Mouse (Mus musculus) liver, embryonic 11.5 days (tissue): ENCODE measurements around the gene Sigmar1. TPM values are rescaled to one million over a fixed set of nuclear protein-coding genes. Genes with fewer than 3 reads are reported as not detected.
A peak's percentile ranks its signal among the peaks of the same experiment; 100 is the strongest.

Experiments used
- ATAC-seq: fragments of 200-750 bp; cut with Nextera tagmentation; replicated peaks from 2 replicates; pipeline ENCODE4 v1.8.0; 2017; ENCODE audit warnings: moderate number of reproducible peaks, mild to moderate bottlenecking, moderate TSS enrichment, moderate library complexity; ENCODE audit not compliant: low FRiP score
- DNase-seq: peaks from one replicate; pipeline ENCODE4 v3.0.0-alpha.2; 2017; ENCODE audit warnings: low spot score
- H3K27ac ChIP-seq: fragments of 300-500 bp; sonication (generic); 2 replicates; pipeline ENCODE4 v1.5.1; 2014; ENCODE audit warnings: mild to moderate bottlenecking, low read depth, low read length, control low read depth
- H3K27me3 ChIP-seq: fragments of 300-500 bp; sonication (generic); replicated peaks from 2 replicates; pipeline ENCODE4 v1.6.1; 2014; ENCODE audit warnings: low read length, mixed read lengths; ENCODE audit not compliant: control insufficient read depth, insufficient read depth
- H3K36me3 ChIP-seq: fragments of 300-500 bp; sonication (generic); 2 replicates; pipeline ENCODE4 v1.6.1; 2014; ENCODE audit warnings: mild to moderate bottlenecking, low read length, moderate library complexity, mixed read lengths; ENCODE audit not compliant: control insufficient read depth, insufficient read depth
- H3K4me1 ChIP-seq: fragments of 300-500 bp; sonication (generic); replicated peaks from 2 replicates; pipeline ENCODE4 v1.6.1; 2014; ENCODE audit warnings: low read length, mixed read lengths; ENCODE audit not compliant: control insufficient read depth, insufficient read depth
- H3K4me2 ChIP-seq: fragments of 300-500 bp; sonication (generic); 2 replicates; pipeline ENCODE4 v1.6.1; 2014; ENCODE audit warnings: mild to moderate bottlenecking, control low read depth, moderate library complexity
- H3K4me3 ChIP-seq: fragments of 300-500 bp; sonication (generic); 2 replicates; pipeline ENCODE4 v1.5.1; 2014; ENCODE audit warnings: low read depth, low read length, control low read depth
- H3K9ac ChIP-seq: fragments of 300-500 bp; sonication (generic); 2 replicates; pipeline ENCODE4 v1.6.1; 2014; ENCODE audit warnings: low read depth, low read length, control low read depth
- H3K9me3 ChIP-seq: fragments of 300-500 bp; sonication (generic); 2 replicates; pipeline ENCODE4 v1.6.1; 2016; ENCODE audit warnings: low read length, inconsistent platforms, mixed read lengths; ENCODE audit not compliant: control insufficient read depth
- WGBS: fragments of 180-500 bp; shearing (Covaris S2); extraction: QIAGEN DNeasy Blood & Tissue Kit; methylation state at CpG from one replicate; pipeline ENCODE4 v1.1.7; 2014; 5-methylcytosine and 5-hydroxymethylcytosine counted together
- polyA plus RNA-seq: library from polyadenylated mRNA; unstranded; fragments of >200 nt; fragmentation: Nextera tagmentation; extraction: Ambion mirVana; gene quantifications from 2 replicates; pipeline ENCODE4 v1.2.1, GENCODE M21; 2014

Gene Sigmar1
- polyA plus RNA-seq, 1 experiment from 2014 or later, result 90.5 TPM

GRCm38 (mm10) chr4:41744131-41744530 is 11.8 kb downstream of the Sigmar1 start:
- Histone ChIP-seq H3K4me3 (no peak overlapping the region), H3K4me1 (peaks cover 7% of the 10 kb centered on the region; the same call in 1 of the 2 replicates), H3K27ac (no peak overlapping the region), H3K9me3 (peaks cover 4% of the 10 kb centered on the region; the same call in 1 of the 2 replicates), H3K4me2 (no peak overlapping the region), H3K36me3 (peaks cover 2% of the 10 kb centered on the region), H3K27me3 (no peaks in the 10 kb centered on the region), H3K9ac (no peak overlapping the region)
- DNase-seq (no peak), ATAC-seq (no peak)
- 55% methylated on average over 2 of the region's 2 CpGs for WGBS

- Histone ChIP-seq H3K4me1 (peaks cover 7% of the 10 kb centered on the region; the same call in 1 of the 2 replicates), H3K27ac (peak overlapping the region; percentile 52; the same call in 1 of the 2 replicates), H3K9me3 (peaks cover under 1% of the 10 kb centered on the region; the same call in 1 of the 2 replicates), H3K27me3 (no peaks in the 10 kb centered on the region), H3K4me2 (peak overlapping the region; percentile 89), H3K9ac (peak overlapping the region; percentile 85), H3K4me3 (peak overlapping the region; percentile 79), H3K36me3 (peaks cover 10% of the 10 kb centered on the region)
- under 1% methylated on average over 27 of the region's 27 CpGs for WGBS
- ATAC-seq, result peak; percentile 96
- peak; percentile 92 for DNase-seq
These were observed 14.8 kb downstream of the Sigmar1 start for GRCm38 (mm10) chr4:41741158-41741560.

GRCm38 (mm10) chr4:41740380-41741157 is 15.4 kb downstream of the Sigmar1 start:
- peak overlapping the region; percentile 52; the same call in 1 of the 2 replicates for H3K27ac ChIP-seq

GRCm38 (mm10) chr4:41739260-41739659 is 16.7 kb downstream of the Sigmar1 start:
- no peak overlapping the region for H3K4me2 ChIP-seq
- no peak overlapping the region for H3K4me3 ChIP-seq
- H3K9me3 ChIP-seq, result no peaks in the 10 kb centered on the region
- H3K36me3 ChIP-seq, result peaks cover 10% of the 10 kb centered on the region
- WGBS, result 93% methylated on average over 13 of the region's 13 CpGs
- no peak overlapping the region for H3K27ac ChIP-seq
- peaks cover 7% of the 10 kb centered on the region; the same call in 1 of the 2 replicates for H3K4me1 ChIP-seq
- H3K27me3 ChIP-seq, result no peaks in the 10 kb centered on the region
- DNase-seq, result no peak
- H3K9ac ChIP-seq, result no peak overlapping the region
- no peak for ATAC-seq

More at GRCm38 (mm10) chr4:41740380-41741157, 15.4 kb downstream of the Sigmar1 start:
- Histone ChIP-seq H3K27me3 (no peaks in the 10 kb centered on the region), H3K4me1 (peaks cover 7% of the 10 kb centered on the region; the same call in 1 of the 2 replicates), H3K9me3 (no peaks in the 10 kb centered on the region), H3K36me3 (peaks cover 10% of the 10 kb centered on the region), H3K4me3 (peak overlapping the region; percentile 79), H3K9ac (peak overlapping the region; percentile 85), H3K4me2 (peak overlapping the region; percentile 89)
- ATAC-seq (peak; percentile 82), DNase-seq (no peak)
- under 1% methylated on average over 48 of the region's 48 CpGs for WGBS

- DNase-seq (no peak), ATAC-seq (no peak)
- no peak overlapping the region for H3K4me2 ChIP-seq
- H3K9ac ChIP-seq, result no peak overlapping the region
- no peak overlapping the region for H3K4me3 ChIP-seq
- 75% methylated on average over 1 of the region's 1 CpGs for WGBS
- peaks cover 10% of the 10 kb centered on the region for H3K36me3 ChIP-seq
- no peak overlapping the region for H3K27ac ChIP-seq
- H3K4me1 ChIP-seq, result peaks cover 7% of the 10 kb centered on the region; the same call in 1 of the 2 replicates
- H3K27me3 ChIP-seq, result peaks cover 5% of the 10 kb centered on the region
- no peaks in the 10 kb centered on the region for H3K9me3 ChIP-seq
These were observed 17.7 kb downstream of the Sigmar1 start for GRCm38 (mm10) chr4:41738256-41738603.

- peaks cover 9% of the 10 kb centered on the region for H3K27me3 ChIP-seq
- H3K4me3 ChIP-seq, result no peak overlapping the region
- peak; percentile 62 for DNase-seq
- H3K4me2 ChIP-seq, result no peak overlapping the region
- no peaks in the 10 kb centered on the region for H3K9me3 ChIP-seq
- H3K9ac ChIP-seq, result no peak overlapping the region
- H3K27ac ChIP-seq, result no peak overlapping the region
- peaks cover 7% of the 10 kb centered on the region; the same call in 1 of the 2 replicates for H3K4me1 ChIP-seq
- no peak for ATAC-seq
- WGBS, result 41% methylated on average over 8 of the region's 8 CpGs
- H3K36me3 ChIP-seq, result peaks cover 10% of the 10 kb centered on the region
These were observed 18.2 kb downstream of the Sigmar1 start for GRCm38 (mm10) chr4:41737602-41738255.

- no peak within 1 kb of the TSS for H3K27ac ChIP-seq
- peak within 1 kb of the TSS; percentile 64 for H3K4me2 ChIP-seq
- no peaks in the 10 kb centered on the region for H3K4me1 ChIP-seq
- H3K9ac ChIP-seq, result no peak within 1 kb of the TSS
- no peaks in the 10 kb centered on the region for H3K9me3 ChIP-seq
- DNase-seq (no peak), ATAC-seq (peak; percentile 31; the same call in 1 of the 2 replicates)
- no peaks in the 10 kb centered on the region for H3K36me3 ChIP-seq
- H3K4me3 ChIP-seq, result peak within 1 kb of the TSS; percentile 39
- peaks cover 68% of the 10 kb centered on the region for H3K27me3 ChIP-seq
- 2% methylated on average over 50 of the region's 50 CpGs for WGBS
These were observed 24.7 kb downstream of the Sigmar1 start, which contains the start of gene Arid3c for GRCm38 (mm10) chr4:41731052-41731765. Arid3c (minus strand) TSS chr4:41731142.

- peaks cover 79% of the 10 kb centered on the region for H3K27me3 ChIP-seq
- DNase-seq, result no peak
- H3K4me3 ChIP-seq, result no peak overlapping the region
- no peak overlapping the region for H3K9ac ChIP-seq
- no peak for ATAC-seq
- H3K9me3 ChIP-seq, result no peaks in the 10 kb centered on the region
- no peak overlapping the region for H3K4me2 ChIP-seq
- WGBS, result 17% methylated on average over 20 of the region's 20 CpGs
- H3K27ac ChIP-seq, result no peak overlapping the region
- H3K4me1 ChIP-seq, result peaks cover 7% of the 10 kb centered on the region; the same call in 1 of the 2 replicates
- H3K36me3 ChIP-seq, result no peaks in the 10 kb centered on the region
These were observed 28.9 kb downstream of the Sigmar1 start for GRCm38 (mm10) chr4:41726826-41727621.
